Mouse (Mus musculus): ENCODE results near the gene Gal3st2b.
"Not testable (repeated sequence)": the region's sequence is repeated elsewhere in the genome, so short reads cannot be mapped to it uniquely, and the experiment has no call there.

DNA sequence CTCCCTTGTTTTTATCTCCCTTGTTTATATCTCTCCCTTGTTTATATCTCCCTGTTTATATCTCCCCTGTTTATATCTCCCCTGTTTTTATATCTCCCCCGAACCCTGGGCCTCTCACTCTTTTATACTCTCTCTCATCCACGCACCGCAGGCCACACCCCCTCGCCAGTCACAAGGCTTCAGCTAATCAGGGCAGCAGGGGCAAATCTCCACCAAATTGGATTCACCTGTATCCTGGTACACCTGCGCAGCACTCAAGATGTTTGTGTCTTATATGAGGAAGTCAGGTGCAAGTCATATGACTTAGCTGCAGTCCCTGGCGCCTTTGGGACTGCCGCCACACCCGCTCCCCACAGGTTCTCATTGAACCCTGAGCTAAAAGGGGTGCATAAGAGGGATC lies 72.1 kb downstream of the Gal3st2b start, which contains the start of gene Gal3st2c:
- not testable (repeated sequence) for TF ChIP-seq POLR2A (IDR thresholded peaks at IDR 0.05; ENCODE audit: insufficient read depth, low read length); CTCF (IDR thresholded peaks at IDR 0.05; ENCODE audit: low read depth, low read length)
